Mouse (Mus musculus) E14TG2a.4 (cell line): ENCODE measurements at regions not wholly inside any gene's neighbourhood (a gene's known extent, or its start where the extent isn't known, plus 50 kb on each side); places are given as distances from the start of the nearest gene placed in this dataset.

Source experiments
- H3K27me3 ChIP-seq: 2 replicates; pipeline ENCODE4 v1.6.1; 2014; ENCODE audit warnings: low read length, control low read depth; ENCODE audit not compliant: insufficient read depth
- H3K36me3 ChIP-seq: 2 replicates; pipeline ENCODE4 v1.6.1; 2014; ENCODE audit warnings: low read length, control low read depth; ENCODE audit not compliant: insufficient read depth
- H3K4me1 ChIP-seq: replicated peaks from 2 replicates; pipeline ENCODE4 v1.6.1; 2014; ENCODE audit warnings: low read depth, low read length, control low read depth
- H3K4me3 ChIP-seq: replicated peaks from 2 replicates; pipeline ENCODE4 v1.5.1; 2014; ENCODE audit warnings: mild to moderate bottlenecking, low read length
- H3K9me3 ChIP-seq: 2 replicates; pipeline ENCODE4 v1.6.1; 2014; ENCODE audit warnings: low read length, control low read depth
- CTCF ChIP-seq: conservative IDR thresholded peaks from 2 replicates; pipeline ENCODE4 v1.5.1; 2014; ENCODE audit warnings: low read length
- NANOG ChIP-seq: IDR thresholded peaks from 2 replicates; pipeline ENCODE4 v1.6.1; 2014; ENCODE audit warnings: borderline replicate concordance, low read length, mixed read lengths
- POU5F1 ChIP-seq: IDR thresholded peaks from 2 replicates; pipeline ENCODE4 v1.6.1; 2014; ENCODE audit warnings: low read length, borderline replicate concordance

GRCm38 (mm10) chr5:39557376-39558001 is 197.8 kb downstream of the Hs3st1 start:
- no peaks in the 10 kb centered on the region for H3K36me3 ChIP-seq
- H3K4me3 ChIP-seq, result no peak overlapping the region
- no peak for TF ChIP-seq NANOG
- no peak for TF ChIP-seq POU5F1
- no peak for TF ChIP-seq CTCF
- H3K4me1 ChIP-seq, result no peaks in the 10 kb centered on the region
- no peaks in the 10 kb centered on the region for H3K27me3 ChIP-seq
- H3K9me3 ChIP-seq, result peaks cover 18% of the 10 kb centered on the region

- H3K9me3 ChIP-seq, result no peaks in the 10 kb centered on the region
- TF ChIP-seq POU5F1 (no peak), NANOG (no peak), CTCF (no peak)
- no peak overlapping the region for H3K4me3 ChIP-seq
- no peaks in the 10 kb centered on the region for H3K4me1 ChIP-seq
- no peaks in the 10 kb centered on the region for H3K27me3 ChIP-seq
- no peaks in the 10 kb centered on the region for H3K36me3 ChIP-seq
Observed at GRCm38 (mm10) chr5:39537044-39537443, 218.2 kb downstream of the Hs3st1 start.

GRCm38 (mm10) chr5:39536351-39536750 is 218.9 kb downstream of the Hs3st1 start:
- Histone ChIP-seq H3K27me3 (no peaks in the 10 kb centered on the region), H3K9me3 (no peaks in the 10 kb centered on the region), H3K4me1 (no peaks in the 10 kb centered on the region), H3K36me3 (no peaks in the 10 kb centered on the region), H3K4me3 (no peak overlapping the region)
- TF ChIP-seq CTCF (no peak), POU5F1 (no peak), NANOG (no peak)

DNA sequence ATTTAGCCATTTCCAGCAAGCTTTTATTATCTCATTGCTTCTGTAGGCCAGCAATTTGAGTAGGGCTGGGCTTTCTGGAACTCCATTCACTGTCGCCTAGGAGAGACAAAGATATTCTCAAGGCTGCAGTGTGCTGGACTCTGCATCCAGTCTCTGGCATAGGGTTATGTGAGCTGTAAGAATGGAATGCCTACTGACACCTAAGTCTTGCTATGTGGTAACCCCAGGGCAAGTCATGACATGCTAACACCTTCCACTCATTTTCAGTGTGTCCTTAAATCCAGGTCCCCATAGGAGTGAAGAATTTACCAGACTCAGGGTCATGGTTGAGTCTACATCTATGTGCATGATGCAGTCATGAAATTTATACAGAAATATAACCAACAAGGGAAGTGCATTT is 245.0 kb downstream of the Hs3st1 start:
- Histone ChIP-seq H3K36me3 (no peaks in the 10 kb centered on the region), H3K27me3 (no peaks in the 10 kb centered on the region), H3K4me1 (no peaks in the 10 kb centered on the region), H3K4me3 (no peak overlapping the region), H3K9me3 (no peaks in the 10 kb centered on the region)
- TF ChIP-seq CTCF (no peak), NANOG (no peak), POU5F1 (no peak)

- Histone ChIP-seq H3K9me3 (no peaks in the 10 kb centered on the region), H3K36me3 (no peaks in the 10 kb centered on the region), H3K4me3 (no peak overlapping the region), H3K27me3 (no peaks in the 10 kb centered on the region), H3K4me1 (no peaks in the 10 kb centered on the region)
- TF ChIP-seq NANOG, result no peak
- TF ChIP-seq POU5F1, result no peak
- TF ChIP-seq CTCF, result no peak
Observed at GRCm38 (mm10) chr5:39482756-39483155, 272.5 kb downstream of the Hs3st1 start.

DNA sequence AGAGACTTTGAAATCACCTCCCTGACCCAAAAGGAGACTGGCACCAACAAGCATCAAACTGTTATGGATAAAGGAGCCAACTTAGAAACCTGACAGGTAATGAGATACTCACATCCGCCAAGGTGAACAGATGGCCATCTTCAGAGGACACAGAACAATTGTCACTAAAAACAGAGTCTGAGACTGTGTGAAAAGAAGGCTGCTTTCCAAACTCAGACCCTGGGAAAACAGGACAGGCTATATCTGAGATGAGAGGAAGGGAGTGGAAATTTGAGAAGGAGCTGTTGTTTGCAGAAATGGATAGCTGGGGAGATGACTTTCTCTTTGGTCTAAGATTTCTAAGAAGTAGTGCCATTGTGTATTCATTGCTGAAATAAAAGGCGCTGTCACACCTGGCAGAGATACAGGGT is 297.2 kb downstream of the Hs3st1 start:
- H3K9me3 ChIP-seq, result no peaks in the 10 kb centered on the region
- H3K36me3 ChIP-seq, result no peaks in the 10 kb centered on the region
- H3K27me3 ChIP-seq, result no peaks in the 10 kb centered on the region
- no peaks in the 10 kb centered on the region for H3K4me1 ChIP-seq
- H3K4me3 ChIP-seq, result no peak overlapping the region
- TF ChIP-seq NANOG, result no peak
- no peak for TF ChIP-seq POU5F1
- no peak for TF ChIP-seq CTCF

DNA sequence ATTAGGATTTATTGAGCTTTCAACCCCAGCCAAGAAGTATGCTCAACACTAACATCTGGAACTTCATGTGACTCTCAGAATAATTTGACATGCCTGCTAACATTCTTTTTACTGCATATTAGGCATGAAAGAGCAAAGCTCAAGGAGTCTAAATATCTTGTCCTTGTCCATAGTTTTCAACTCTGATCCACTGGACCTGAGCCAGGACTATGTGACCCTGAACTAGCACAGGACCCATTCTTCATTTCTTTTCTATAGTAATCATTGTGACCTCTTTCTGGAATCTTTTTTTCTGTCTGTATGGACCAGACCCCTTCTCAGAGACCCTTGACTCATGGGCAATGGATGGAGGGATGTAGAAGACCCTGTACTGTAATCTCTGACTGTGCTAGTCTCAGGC is 301.6 kb downstream of the Hs3st1 start:
- H3K4me3 ChIP-seq, result no peak overlapping the region
- TF ChIP-seq CTCF (no peak), POU5F1 (no peak), NANOG (no peak)
- no peaks in the 10 kb centered on the region for H3K27me3 ChIP-seq
- H3K9me3 ChIP-seq, result no peaks in the 10 kb centered on the region
- H3K4me1 ChIP-seq, result no peaks in the 10 kb centered on the region
- no peaks in the 10 kb centered on the region for H3K36me3 ChIP-seq

- Histone ChIP-seq H3K9me3 (no peaks in the 10 kb centered on the region), H3K27me3 (no peaks in the 10 kb centered on the region), H3K36me3 (no peaks in the 10 kb centered on the region), H3K4me1 (no peaks in the 10 kb centered on the region), H3K4me3 (no peak overlapping the region)
- TF ChIP-seq POU5F1, result no peak
- no peak for TF ChIP-seq CTCF
- TF ChIP-seq NANOG, result no peak
Observed at GRCm38 (mm10) chr5:39440817-39441216, 314.5 kb downstream of the Hs3st1 start.

DNA sequence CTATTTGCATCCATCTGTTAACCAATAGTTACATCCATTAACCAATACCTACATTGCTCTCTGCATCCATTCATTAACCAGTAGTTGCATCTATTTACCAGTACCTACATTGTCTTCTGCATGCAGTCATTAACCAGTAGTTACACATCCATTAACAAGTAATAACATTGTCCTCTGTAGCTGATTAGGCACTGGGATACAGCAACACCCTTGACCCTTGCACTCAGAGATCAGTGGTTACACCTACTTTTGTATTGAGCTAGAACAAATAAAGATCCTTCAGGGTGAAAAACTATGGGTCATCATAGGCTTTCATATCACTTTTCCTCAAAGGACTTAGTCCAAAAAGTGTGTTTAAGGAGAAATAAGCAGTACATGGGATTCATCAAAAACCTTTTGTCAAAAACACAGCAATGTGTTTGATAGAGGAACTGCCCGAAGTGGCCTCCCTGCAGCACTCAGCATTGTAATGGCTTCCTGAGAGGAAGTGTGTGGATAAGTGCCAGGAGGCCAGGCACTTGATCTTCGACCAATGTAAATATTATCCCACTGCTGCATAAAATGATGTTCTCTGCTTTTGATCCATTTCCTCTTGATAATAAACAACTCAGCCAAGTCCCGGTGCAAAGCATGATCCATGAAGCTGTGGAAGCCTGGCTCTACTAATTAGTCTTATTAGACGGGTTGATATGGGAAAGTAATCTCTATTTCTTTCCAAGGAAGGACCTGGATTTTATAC is 317.6 kb downstream of the Hs3st1 start:
- no peak overlapping the region for H3K4me3 ChIP-seq
- H3K27me3 ChIP-seq, result no peaks in the 10 kb centered on the region
- no peak for TF ChIP-seq POU5F1
- no peak for TF ChIP-seq CTCF
- no peak for TF ChIP-seq NANOG
- H3K36me3 ChIP-seq, result no peaks in the 10 kb centered on the region
- H3K9me3 ChIP-seq, result no peaks in the 10 kb centered on the region
- no peaks in the 10 kb centered on the region for H3K4me1 ChIP-seq
